Mouse (Mus musculus): ENCODE data around the gene Gemin4. TPM values are rescaled to one million over a fixed set of nuclear protein-coding genes. Genes with fewer than 3 reads are reported as not detected.
A peak's percentile ranks its signal among the peaks of the same experiment; 100 is the strongest.
"Not testable (repeated sequence)": the region's sequence is repeated elsewhere in the genome, so short reads cannot be mapped to it uniquely, and the experiment has no call there.

Gene Gemin4
- polyA plus RNA-seq, 1 experiment from 2014 or later = 34.5 TPM

DNA sequence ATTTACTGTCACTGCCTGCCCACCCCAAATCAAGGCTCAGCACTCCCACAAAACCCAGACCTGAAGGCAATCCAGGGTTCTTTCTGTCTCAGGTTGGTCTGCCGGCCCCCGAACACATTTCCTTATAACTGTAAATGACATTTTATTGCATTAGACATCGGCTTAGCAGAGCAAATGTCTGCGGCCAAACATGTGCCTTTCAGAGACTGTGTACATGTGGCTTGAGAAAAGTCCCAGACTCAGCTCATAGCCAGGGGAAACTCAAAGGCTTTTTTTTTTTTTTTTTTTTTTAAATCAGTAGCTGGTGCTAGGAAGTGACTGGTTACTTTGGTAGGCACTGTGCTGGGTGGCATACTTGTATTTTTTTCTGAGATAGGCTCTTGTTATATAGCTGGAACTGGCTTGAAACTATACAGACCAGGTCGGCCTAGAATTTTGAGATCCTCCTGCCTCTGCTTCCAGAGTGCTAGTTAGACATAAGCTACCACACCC is 1.4 kb downstream of the Gemin4 start:
- 84% methylated on average over 5 of the region's 5 CpGs for WGBS
- Histone ChIP-seq H3K36me3 (peaks cover 53% of the 10 kb centered on the region), H3K4me3 (replicated peaks) (peak overlapping the region; percentile 78), H3K27ac (peak overlapping the region; percentile 95; the same call in 1 of the 2 replicates), H3K4me1 (replicated peaks) (peaks cover 5% of the 10 kb centered on the region), H3K9ac (replicated peaks) (no peak overlapping the region; the same call in 1 of the 2 replicates), H3K27me3 (no peaks in the 10 kb centered on the region), H3K4me2 (peak overlapping the region; percentile 71), H3K9me3 (no peaks in the 10 kb centered on the region)
- ATAC-seq (ENCODE audit: insufficient number of reproducible peaks, insufficient read depth, low FRiP score, low TSS enrichment, low read depth) = no peak

DNA sequence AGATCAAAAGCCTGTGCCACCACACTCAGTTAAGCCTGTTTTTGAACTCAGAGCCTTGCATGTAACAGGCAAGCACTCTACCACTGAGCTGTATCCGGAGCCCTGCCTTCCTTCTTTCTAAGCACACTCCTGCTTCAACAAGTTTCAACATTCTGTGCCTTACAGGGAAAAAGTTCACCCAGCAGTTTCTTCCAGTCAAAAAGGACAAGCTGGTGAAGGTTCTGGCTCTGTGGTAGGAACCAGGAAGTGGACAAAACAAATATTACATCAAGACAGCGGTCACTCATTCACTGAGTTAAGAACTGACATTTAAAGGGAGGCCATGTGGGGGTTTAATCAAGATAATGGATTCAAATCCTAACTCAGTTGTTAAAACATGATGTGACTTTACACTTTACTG is 2.5 kb downstream of the Gemin4 start:
- Histone ChIP-seq H3K27ac (no peak overlapping the region), H3K4me2 (no peak overlapping the region), H3K9ac (replicated peaks) (no peak overlapping the region), H3K9me3 (no peaks in the 10 kb centered on the region), H3K36me3 (peaks cover 55% of the 10 kb centered on the region), H3K4me1 (replicated peaks) (peaks cover 5% of the 10 kb centered on the region), H3K4me3 (replicated peaks) (no peak overlapping the region), H3K27me3 (no peaks in the 10 kb centered on the region)
- ATAC-seq (ENCODE audit: insufficient number of reproducible peaks, insufficient read depth, low FRiP score, low TSS enrichment, low read depth) = no peak
- WGBS = 99% methylated on average over 2 of the region's 2 CpGs

DNA sequence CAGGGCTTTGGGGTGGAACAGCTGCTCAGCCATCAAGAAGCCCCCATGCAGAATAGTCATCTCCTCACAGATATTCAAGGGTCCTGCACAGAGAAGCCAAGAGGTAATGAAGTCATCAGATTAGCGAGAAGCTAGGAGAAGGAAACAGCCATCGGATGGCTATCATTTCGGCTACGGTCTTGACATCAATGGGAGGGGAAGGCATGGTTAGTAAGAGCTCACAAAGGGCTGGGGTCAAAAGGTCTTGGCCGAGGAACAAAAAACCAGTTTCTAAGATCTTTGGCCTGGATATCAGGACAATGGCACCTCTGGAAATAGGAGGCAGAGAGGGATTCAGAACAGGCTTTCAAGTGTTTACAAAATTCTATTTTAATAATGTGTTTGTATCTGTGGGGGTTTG is 3.6 kb downstream of the Gemin4 start:
- H3K4me1 ChIP-seq (replicated peaks) = peaks cover 5% of the 10 kb centered on the region
- H3K9ac ChIP-seq (replicated peaks) = no peak overlapping the region
- H3K36me3 ChIP-seq = peaks cover 58% of the 10 kb centered on the region
- no peaks in the 10 kb centered on the region for H3K27me3 ChIP-seq
- H3K4me2 ChIP-seq = no peak overlapping the region
- WGBS = 94% methylated on average over 5 of the region's 5 CpGs
- no peak overlapping the region for H3K4me3 ChIP-seq (replicated peaks)
- H3K27ac ChIP-seq = no peak overlapping the region
- ATAC-seq (ENCODE audit: insufficient number of reproducible peaks, insufficient read depth, low FRiP score, low TSS enrichment, low read depth) = no peak
- no peaks in the 10 kb centered on the region for H3K9me3 ChIP-seq

DNA sequence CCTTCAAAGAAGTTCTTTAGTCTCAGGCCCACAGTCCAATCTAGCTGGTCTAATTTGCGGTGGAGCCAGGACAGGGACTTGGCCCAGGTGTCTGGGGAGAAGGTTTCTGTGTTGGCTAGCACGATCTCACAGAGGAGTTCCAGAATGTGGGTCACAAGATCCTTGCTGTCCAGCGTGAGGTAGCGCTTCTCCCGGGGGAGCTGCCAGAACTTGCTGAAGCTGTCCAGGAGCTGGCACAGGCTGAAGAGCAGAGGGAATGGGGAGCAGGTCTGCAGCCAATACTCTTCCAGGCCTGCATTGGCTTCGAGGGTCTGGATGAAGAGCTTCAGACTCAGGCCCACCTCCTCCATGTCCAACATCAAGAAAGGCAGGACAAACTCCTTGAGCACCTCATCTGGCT is 5.9 kb downstream of the Gemin4 start:
- H3K36me3 ChIP-seq = peaks cover 80% of the 10 kb centered on the region
- not testable (repeated sequence) for H3K27me3 ChIP-seq; H3K27ac ChIP-seq; H3K9ac ChIP-seq (replicated peaks); ATAC-seq (ENCODE audit: insufficient number of reproducible peaks, insufficient read depth, low FRiP score, low TSS enrichment, low read depth); H3K4me2 ChIP-seq; H3K4me1 ChIP-seq (replicated peaks); H3K4me3 ChIP-seq (replicated peaks); H3K9me3 ChIP-seq
- 98% methylated on average over 6 of the region's 6 CpGs for WGBS

DNA sequence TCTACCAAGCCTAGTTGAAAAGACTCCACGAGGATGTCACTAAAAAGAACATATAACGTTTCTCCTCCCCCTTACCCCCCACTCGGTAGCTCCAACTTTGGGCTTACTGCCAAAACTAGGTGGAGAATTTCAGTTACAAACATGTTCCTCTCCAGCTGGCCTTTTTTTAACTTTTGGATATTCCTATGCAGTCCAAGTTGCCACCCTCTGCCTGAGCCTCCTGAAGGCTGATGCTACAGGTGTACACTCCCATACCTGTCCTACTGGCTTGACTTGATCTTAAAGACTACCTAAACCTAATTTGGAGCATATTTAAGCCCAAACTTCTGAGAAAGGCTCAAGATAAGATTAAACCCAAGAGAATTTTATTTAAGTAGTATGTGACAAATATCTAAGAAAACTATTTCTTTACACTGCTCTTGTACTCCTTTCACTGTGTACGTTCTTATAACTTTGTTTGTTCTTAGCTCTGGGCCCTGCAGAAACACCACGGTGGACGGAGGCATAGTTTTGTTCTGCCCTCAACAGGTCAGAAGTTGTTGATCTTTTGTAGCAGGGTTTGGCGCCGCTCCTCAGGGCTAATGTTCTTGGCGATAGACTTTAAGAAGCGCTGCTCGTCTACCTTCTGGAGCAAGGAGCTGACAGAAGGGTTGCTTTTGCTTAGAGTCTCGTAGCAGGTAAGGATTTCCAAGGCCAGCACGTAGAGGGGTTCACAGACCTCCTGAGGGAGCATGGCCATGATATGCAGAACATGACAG is 7.1 kb downstream of the Gemin4 start:
- H3K4me1 ChIP-seq (replicated peaks) = no peaks in the 10 kb centered on the region
- peaks cover 92% of the 10 kb centered on the region for H3K36me3 ChIP-seq
- H3K4me3 ChIP-seq (replicated peaks) = no peak overlapping the region
- no peaks in the 10 kb centered on the region for H3K9me3 ChIP-seq
- no peak for ATAC-seq (ENCODE audit: insufficient number of reproducible peaks, insufficient read depth, low FRiP score, low TSS enrichment, low read depth)
- H3K4me2 ChIP-seq = no peak overlapping the region
- 90% methylated on average over 13 of the region's 13 CpGs for WGBS
- no peak overlapping the region for H3K9ac ChIP-seq (replicated peaks)
- no peak overlapping the region for H3K27ac ChIP-seq
- no peaks in the 10 kb centered on the region for H3K27me3 ChIP-seq

DNA sequence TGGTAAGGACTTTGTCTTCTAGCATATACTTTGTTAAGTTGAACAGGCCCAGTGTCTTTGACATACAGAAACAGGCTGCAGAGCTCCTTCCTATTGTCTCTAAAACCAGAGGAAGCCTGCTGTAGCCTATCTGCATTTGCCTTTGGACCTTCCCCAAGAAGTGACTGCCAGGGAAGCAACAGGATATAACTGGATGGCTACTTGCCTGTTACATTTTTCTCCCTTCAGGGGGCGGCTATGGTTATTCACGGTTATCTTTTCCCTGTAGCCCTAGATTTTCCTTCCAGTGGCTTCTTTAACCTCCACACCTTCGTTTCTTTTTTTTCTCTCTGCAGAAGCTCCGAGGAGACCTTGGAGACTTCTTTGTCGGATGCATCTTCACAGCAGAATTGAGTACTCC is 10.7 kb downstream of the Gemin4 start:
- no peaks in the 10 kb centered on the region for H3K27me3 ChIP-seq
- H3K9ac ChIP-seq (replicated peaks) = no peak overlapping the region
- H3K4me2 ChIP-seq = no peak overlapping the region
- H3K4me1 ChIP-seq (replicated peaks) = peaks cover 9% of the 10 kb centered on the region
- H3K9me3 ChIP-seq = no peaks in the 10 kb centered on the region
- WGBS = 87% methylated on average over 5 of the region's 5 CpGs
- H3K36me3 ChIP-seq = peaks cover 75% of the 10 kb centered on the region
- no peak for ATAC-seq (ENCODE audit: insufficient number of reproducible peaks, insufficient read depth, low FRiP score, low TSS enrichment, low read depth)
- H3K27ac ChIP-seq = no peak overlapping the region
- no peak overlapping the region for H3K4me3 ChIP-seq (replicated peaks)

DNA sequence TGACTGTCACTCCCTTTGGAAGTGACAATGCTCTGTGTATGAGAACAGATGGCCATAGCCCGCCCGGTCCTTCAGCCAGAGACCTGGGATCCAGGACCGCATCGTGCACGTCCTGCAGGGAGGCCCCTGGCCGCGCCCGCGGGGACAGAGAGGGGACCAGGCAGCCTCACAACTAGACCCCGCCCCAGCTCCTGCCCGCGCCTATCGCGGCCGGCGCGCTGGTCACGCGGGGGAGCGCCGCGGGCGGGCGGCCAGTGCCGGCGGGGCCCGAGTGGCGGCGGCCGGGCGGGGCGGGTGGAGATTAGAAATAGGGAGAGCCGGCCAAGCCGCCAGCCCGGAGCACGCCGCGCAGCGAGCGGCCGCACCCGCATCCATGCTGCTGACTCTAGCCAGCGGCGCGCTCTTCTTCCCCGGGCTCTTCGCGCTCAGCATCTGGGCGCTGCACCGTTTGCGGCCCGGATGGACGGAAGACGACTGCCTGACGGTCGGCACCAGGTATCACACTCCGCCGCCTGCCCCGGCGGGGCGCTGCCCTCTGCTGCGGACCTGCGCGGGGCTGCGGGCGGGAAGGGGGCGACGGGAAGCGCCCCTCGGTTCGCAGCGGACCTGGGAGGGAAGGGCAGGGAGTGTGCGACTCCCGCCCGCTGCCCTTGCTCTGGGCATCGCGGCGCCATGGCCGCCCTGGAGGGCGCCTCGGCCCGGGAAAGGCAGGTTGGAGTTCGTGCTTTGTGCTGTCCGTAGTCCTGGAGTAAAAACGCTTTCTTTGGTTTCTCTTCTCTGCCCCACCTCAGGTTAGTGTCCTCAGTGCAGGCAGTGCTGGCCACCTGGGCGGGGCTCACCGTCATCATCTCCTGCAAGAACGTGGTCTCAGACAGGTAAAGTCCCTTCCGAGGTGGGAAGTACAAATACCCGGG is 15.4 kb downstream of the Gemin4 start:
- Histone ChIP-seq H3K27me3 (0 out of 2 replicates have a peak, but pooled peaks cover 3% of the 10 kb centered on the region), H3K9ac (replicated peaks) (peak overlapping the region; percentile 85), H3K4me1 (replicated peaks) (peaks cover 14% of the 10 kb centered on the region), H3K4me3 (replicated peaks) (peak overlapping the region; percentile 79), H3K4me2 (peak overlapping the region; percentile 86), H3K36me3 (peaks cover 27% of the 10 kb centered on the region), H3K27ac (peak overlapping the region; percentile 86), H3K9me3 (no peaks in the 10 kb centered on the region)
- ATAC-seq (ENCODE audit: insufficient number of reproducible peaks, insufficient read depth, low FRiP score, low TSS enrichment, low read depth) = peak; percentile 98
- under 1% methylated on average over 89 of the region's 90 CpGs for WGBS

DNA sequence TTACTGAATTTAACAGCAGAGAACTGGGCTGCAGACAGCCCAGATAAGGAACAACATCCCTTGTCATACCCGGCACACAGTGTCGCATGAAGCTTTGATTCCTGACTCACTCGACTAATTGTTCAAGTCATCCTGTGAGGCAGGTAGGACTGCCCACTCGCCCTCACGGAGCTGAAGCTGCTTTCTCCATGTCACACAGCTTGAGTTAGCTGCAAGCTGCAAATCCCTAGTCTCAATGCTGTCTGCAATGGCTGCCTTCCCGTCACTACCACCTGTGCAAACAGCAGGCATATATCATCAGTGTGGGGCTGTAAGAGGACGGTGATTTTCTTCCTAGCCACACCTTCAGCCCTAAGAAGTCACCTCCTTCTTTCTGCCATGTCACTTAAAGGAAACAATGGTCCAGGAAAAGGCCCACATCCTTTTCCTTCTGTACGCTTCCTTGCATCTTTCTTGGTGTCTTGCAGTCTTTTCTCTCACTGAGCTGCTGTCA is 20.4 kb downstream of the Gemin4 start:
- no peaks in the 10 kb centered on the region for H3K36me3 ChIP-seq
- H3K27me3 ChIP-seq = 0 out of 2 replicates have a peak, but pooled peaks cover 3% of the 10 kb centered on the region
- H3K4me2 ChIP-seq = no peak overlapping the region
- WGBS = 55% methylated on average over 8 of the region's 8 CpGs
- H3K9ac ChIP-seq (replicated peaks) = no peak overlapping the region
- no peaks in the 10 kb centered on the region for H3K9me3 ChIP-seq
- H3K4me1 ChIP-seq (replicated peaks) = peaks cover 6% of the 10 kb centered on the region
- H3K4me3 ChIP-seq (replicated peaks) = no peak overlapping the region
- no peak overlapping the region for H3K27ac ChIP-seq
- no peak for ATAC-seq (ENCODE audit: insufficient number of reproducible peaks, insufficient read depth, low FRiP score, low TSS enrichment, low read depth)

DNA sequence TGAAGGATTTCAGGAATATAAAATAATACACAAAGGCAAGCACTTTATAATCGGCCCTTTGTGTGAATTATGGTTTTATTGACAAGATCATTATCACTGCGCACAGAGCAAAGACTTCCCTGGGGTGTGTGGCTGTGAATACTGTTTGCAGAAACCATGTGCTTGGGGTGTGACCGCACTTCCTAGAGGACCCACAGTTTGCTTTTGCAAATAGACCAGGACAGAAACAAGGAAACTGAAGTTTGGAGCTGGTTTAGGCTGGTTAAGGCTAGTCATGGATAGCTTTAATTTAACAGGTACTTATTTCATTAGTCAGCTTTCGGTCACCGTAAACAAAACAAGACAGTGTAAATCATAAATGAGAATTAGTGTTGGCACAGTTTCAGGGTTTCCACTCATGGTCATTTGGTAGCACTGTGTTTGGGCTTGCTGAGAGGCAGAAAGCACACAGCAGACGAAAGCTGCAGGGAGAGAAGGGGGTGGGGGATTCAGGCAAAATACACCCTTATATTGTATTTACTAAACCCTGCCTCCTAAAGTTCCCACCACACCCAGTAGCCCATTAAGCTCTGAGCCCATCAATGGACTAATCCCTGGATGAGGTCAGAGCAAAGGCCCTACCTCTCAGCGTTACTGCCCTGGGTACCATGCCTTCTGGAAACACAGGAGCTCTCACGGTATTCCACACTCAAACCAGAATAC is 21.0 kb downstream of the Gemin4 start:
- 60% methylated on average over 8 of the region's 8 CpGs for WGBS
- H3K9ac ChIP-seq (replicated peaks) = no peak overlapping the region
- no peaks in the 10 kb centered on the region for H3K36me3 ChIP-seq
- H3K4me2 ChIP-seq = no peak overlapping the region
- H3K9me3 ChIP-seq = no peaks in the 10 kb centered on the region
- no peak for ATAC-seq (ENCODE audit: insufficient number of reproducible peaks, insufficient read depth, low FRiP score, low TSS enrichment, low read depth)
- H3K4me3 ChIP-seq (replicated peaks) = no peak overlapping the region
- 0 out of 2 replicates have a peak, but pooled peaks cover 3% of the 10 kb centered on the region for H3K27me3 ChIP-seq
- H3K27ac ChIP-seq = no peak overlapping the region
- peaks cover 4% of the 10 kb centered on the region for H3K4me1 ChIP-seq (replicated peaks)

DNA sequence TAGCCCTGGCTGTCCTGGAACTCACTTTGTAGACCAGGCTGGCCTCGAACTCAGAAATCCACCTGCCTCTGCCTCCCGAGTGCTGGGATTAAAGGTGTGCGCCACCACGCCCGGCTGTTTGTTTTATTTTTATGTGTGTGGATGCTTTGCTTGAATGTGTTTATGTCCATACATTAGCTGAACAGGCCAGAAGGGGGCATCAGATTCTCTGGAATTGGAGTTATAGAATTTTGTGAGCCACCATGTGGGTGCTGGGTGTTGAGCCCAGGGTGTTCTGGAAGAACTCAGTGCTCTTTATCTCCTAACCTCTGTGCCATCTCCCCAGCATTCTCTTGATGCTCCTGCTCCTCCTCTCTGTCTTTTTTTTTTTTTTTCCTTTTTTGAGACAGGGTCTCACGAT is 30.6 kb downstream of the Gemin4 start:
- Histone ChIP-seq H3K9ac (replicated peaks) (no peak overlapping the region), H3K4me2 (no peak overlapping the region), H3K36me3 (no peaks in the 10 kb centered on the region), H3K9me3 (no peaks in the 10 kb centered on the region), H3K4me1 (replicated peaks) (no peaks in the 10 kb centered on the region), H3K4me3 (replicated peaks) (no peak overlapping the region), H3K27ac (no peak overlapping the region), H3K27me3 (no peaks in the 10 kb centered on the region)
- ATAC-seq (ENCODE audit: insufficient number of reproducible peaks, insufficient read depth, low FRiP score, low TSS enrichment, low read depth) = no peak
- 77% methylated on average over 6 of the region's 6 CpGs for WGBS

DNA sequence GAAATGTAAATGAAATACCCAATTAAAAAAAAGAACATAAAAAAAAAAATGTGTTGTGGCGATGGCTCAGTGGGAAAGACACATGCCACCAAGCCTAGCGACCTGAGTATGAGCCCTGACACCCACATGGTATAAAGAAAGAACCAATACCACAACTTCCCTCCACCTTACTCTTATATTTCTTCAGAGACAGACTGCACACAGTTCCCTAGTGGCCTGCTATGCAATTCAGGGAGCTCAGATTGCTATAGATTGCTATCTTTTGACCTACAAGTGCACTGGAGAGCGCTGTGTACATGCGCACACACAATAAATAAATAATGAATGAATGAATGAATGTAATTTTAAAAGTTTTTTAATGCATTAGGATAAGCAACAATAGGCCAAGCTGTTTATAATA is 33.7 kb downstream of the Gemin4 start:
- peaks cover 1% of the 10 kb centered on the region for H3K4me1 ChIP-seq (replicated peaks)

More for the DNA sequence above, 33.7 kb downstream of the Gemin4 start:
- ATAC-seq (ENCODE audit: insufficient number of reproducible peaks, insufficient read depth, low FRiP score, low TSS enrichment, low read depth) = no peak
- Histone ChIP-seq H3K9me3 (no peaks in the 10 kb centered on the region), H3K27ac (no peak overlapping the region), H3K4me3 (replicated peaks) (no peak overlapping the region), H3K9ac (replicated peaks) (no peak overlapping the region), H3K4me2 (no peak overlapping the region), H3K27me3 (no peaks in the 10 kb centered on the region), H3K36me3 (no peaks in the 10 kb centered on the region)
- WGBS = 85% methylated on average over 4 of the region's 4 CpGs

Data from limb, embryonic 12.5 days (tissue).